Mouse (Mus musculus): ENCODE data around the gene Bloc1s3.

DNA sequence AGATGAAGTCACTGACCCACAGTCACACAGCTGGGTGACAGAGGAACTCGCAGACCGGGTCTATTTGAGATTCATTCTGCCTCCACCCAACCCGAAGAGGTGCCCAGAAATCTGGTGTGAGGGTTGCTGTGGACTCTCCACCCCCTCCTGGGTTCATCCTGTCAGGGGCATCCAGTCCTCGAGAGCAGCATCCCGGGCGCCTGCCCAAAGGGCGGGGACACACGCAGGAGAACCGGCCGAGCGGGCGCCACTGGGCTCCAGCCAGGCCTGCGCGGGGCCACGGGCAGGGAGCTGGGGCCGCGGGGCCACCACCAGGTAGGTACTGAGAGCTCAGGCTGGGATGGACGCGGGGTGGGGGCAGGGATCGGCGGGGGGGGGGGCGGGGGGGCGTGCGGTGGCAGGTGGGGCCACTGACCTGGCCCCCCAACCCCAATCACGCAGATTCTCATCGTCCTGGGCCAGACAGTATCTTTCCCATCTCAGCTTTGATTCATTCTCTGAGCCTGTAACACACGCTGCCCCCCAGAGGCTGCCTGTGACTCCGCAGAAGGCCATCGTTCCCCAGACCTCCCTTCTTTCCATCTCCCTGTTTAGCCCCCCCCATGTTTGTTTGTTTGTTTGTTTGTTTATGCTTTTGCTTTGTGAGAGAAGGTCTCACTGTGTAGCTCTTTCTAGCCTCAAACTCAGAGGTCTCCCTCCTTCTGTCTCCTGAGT is 9.6 kb upstream of the Bloc1s3 start, which contains the start of gene Nkpd1:
- TF ChIP-seq CTCF (conservative IDR thresholded peaks at IDR 0.05; ENCODE audit: low read length), result peak; percentile 27
- no peak for TF ChIP-seq NANOG (IDR thresholded peaks at IDR 0.05; ENCODE audit: borderline replicate concordance, low read length)

Measured in E14TG2a.4 (cell line).